Mouse (Mus musculus): ENCODE data around the gene Trim25.
"Not testable (repeated sequence)": the region's sequence is repeated elsewhere in the genome, so short reads cannot be mapped to it uniquely, and the experiment has no call there.

The Trim25 gene

DNA sequence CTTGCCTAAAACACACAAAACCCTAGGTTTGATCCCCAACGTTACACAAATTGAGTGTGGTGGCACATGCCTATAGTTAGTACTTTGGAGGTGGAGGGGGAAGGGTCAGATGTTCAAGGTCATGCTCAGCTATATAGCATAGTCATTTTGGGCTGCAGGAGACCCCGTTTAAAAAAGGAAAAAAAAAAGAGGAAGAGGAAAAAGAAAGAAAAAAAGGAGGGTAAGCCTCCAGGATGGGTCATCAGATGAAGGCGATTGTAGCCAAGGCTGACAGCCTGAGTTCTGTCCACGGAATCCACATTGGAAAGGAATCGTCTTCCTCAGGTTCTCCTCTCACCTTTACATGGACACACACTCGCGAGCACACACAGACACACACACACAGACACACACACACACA is 4.7 kb upstream of the Trim25 start:
- DNase-seq (ENCODE audit: low spot score): no peak

- DNase-seq (ENCODE audit: low spot score): no peak
Measured at GRCm38 (mm10) chr11:88995616-88996015, 3.6 kb upstream of the Trim25 start.

DNA sequence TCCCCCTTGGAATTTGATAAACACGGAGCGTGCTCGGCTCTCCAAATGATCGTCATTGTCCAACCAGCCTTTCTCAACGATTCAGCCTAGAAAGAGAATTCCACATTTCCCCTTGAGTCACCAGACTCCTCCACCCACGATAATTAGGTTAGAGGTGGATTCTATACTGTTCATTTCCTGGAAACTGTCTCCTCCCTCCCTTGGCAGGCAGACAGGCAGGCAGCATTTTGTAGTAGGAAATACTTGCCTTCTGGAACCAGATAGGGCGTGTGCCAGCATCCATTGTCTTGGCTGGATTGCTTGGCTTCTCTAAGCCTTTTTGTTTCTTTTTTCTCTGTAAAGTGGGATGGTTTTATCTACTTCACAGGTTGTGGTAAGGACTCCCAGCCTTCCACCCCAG is 2.7 kb upstream of the Trim25 start:
- no peak for DNase-seq (ENCODE audit: low spot score)

DNA sequence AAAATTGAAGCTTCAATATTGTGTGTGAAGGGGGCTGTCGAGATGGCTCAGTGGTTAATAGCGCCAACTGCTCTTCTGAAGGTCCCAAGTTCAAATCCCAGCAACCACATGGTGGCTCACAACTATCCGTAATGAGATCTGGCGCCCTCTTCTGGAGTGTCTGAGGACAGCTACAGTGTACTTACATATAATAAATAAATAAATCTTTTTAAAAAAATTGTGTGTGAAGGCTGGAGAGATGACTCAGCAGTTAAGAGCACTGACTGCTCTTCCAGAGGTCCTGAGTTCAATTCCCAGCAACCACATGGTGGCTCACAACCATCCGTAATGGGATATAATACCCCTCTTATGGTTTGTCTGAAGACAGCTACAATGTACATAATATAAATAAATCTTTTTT is 1.8 kb upstream of the Trim25 start:
- not testable (repeated sequence) for DNase-seq (ENCODE audit: low spot score)

DNA sequence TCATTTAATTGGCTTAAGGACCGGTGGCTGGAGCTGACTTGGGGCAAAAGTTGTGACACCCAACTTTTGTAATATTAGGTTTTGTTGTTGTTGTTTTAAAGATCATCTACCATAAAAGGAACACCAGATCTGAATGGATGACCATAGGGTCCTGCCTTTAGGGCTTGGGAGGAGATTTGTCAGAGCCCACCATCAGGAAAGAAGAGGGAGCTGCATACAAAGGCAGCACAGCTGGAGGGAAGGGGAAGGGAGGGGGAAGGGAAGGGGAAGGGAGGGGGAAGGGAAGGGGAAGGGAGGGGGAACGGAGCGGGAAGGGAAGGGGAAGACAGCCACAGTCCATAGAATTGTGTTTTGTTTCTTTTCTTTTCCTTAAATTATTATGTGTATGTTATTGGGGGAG is 770 bp upstream of the Trim25 start:
- no peak for DNase-seq (ENCODE audit: low spot score)

- DNase-seq (ENCODE audit: low spot score): no peak
Measured at GRCm38 (mm10) chr11:88999723-89000526, 749 bp downstream of the Trim25 start.

DNA sequence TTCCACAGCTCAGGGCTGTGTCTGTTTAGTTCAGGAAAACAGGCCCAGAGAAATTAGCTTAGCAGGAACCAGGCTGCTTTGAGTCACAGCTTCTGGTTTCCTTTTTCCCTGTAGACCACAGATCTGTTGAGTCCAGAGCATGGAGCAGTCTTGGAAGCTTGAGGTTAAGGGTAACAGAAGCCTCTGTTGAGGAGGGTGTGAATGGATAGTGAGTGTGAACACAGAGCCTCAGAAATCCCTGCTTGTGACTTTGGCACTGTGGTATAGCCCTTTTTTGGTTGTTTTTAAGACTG is 1.3 kb downstream of the Trim25 start:
- no peak for DNase-seq (ENCODE audit: low spot score)

- DNase-seq (ENCODE audit: low spot score): no peak
Measured at GRCm38 (mm10) chr11:89001569-89001968, 2.4 kb downstream of the Trim25 start.

- no peak for DNase-seq (ENCODE audit: low spot score)
Measured at GRCm38 (mm10) chr11:89002068-89002467, 2.9 kb downstream of the Trim25 start.

DNA sequence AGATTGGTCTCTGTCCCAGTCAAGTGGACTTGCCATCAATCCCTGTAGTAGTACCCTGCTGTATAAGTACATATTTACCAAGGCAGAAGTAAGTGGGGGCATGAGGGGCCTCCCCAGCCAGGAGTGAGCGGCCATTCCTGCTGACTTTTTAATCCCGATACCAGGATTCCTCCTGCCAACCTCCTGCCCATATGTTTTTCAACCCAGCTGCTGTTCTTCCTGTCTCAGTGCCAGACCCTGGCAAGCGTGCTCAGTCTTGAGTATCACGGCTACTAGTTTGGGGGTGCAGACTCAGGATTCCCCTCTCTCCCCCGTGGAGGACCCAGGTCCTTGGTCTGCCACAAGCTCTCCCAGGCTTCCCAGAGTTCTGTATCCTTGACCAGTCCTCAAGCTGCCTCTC is 3.4 kb downstream of the Trim25 start:
- DNase-seq (ENCODE audit: low spot score): no peak

- DNase-seq (ENCODE audit: low spot score): no peak
Measured at GRCm38 (mm10) chr11:89003078-89003477, 3.9 kb downstream of the Trim25 start.

DNA sequence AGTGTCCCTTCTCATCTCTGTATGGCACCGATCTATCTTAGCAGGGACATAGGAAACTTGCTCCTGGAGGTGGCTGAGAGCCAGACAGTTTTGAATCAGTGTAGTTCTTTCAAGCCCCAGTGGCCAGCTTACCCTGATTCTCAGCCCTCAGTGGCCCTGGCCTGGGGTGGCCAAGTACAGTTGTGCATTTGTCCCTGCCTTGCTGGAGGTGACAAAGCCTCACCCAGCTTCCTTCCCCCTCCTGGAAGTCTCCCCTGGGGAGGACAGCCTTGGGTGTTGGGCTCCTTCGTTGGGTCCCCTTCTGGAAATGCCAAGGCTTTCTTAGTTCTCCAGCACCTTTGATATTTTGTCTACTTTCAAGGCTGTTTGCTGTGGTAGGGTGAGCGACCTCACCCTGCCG is 4.5 kb downstream of the Trim25 start:
- DNase-seq (ENCODE audit: low spot score): no peak

- no peak for DNase-seq (ENCODE audit: low spot score)
Measured at GRCm38 (mm10) chr11:89005473-89005872, 6.3 kb downstream of the Trim25 start.

DNA sequence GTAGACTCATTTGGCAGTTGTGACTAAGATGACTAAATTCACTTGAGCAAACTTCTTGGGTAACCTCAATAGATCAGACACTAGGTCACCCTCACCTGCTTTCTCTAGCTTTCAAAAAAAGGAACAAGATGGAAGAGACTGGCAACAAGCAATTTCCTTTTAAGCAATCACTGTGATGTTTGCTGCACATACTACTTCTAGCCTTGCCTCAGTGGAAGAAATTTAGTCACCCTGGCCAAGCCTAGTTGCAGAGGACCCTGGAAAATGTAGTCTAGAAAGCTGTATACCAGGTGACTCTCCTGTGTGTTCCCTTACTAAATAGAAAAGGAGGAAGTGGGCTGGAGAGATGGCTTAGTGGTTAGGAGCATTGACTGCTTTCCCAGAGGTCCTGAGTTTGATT is 7.2 kb downstream of the Trim25 start:
- DNase-seq (ENCODE audit: low spot score): no peak

GRCm38 (mm10) chr11:89007582-89007981 is 8.4 kb downstream of the Trim25 start:
- DNase-seq (ENCODE audit: low spot score): no peak

- DNase-seq (ENCODE audit: low spot score): no peak
Measured at GRCm38 (mm10) chr11:89009066-89009465, 9.9 kb downstream of the Trim25 start.

- DNase-seq (ENCODE audit: low spot score): no peak
Measured at GRCm38 (mm10) chr11:89009496-89009895, 10.3 kb downstream of the Trim25 start.

GRCm38 (mm10) chr11:89012241-89012640 is 13.1 kb downstream of the Trim25 start:
- no peak for DNase-seq (ENCODE audit: low spot score)

GRCm38 (mm10) chr11:89017514-89018182 is 18.5 kb downstream of the Trim25 start:
- no peak for DNase-seq (ENCODE audit: low spot score)

GRCm38 (mm10) chr11:89020681-89021305 is 21.6 kb downstream of the Trim25 start:
- DNase-seq (ENCODE audit: low spot score): no peak

DNA sequence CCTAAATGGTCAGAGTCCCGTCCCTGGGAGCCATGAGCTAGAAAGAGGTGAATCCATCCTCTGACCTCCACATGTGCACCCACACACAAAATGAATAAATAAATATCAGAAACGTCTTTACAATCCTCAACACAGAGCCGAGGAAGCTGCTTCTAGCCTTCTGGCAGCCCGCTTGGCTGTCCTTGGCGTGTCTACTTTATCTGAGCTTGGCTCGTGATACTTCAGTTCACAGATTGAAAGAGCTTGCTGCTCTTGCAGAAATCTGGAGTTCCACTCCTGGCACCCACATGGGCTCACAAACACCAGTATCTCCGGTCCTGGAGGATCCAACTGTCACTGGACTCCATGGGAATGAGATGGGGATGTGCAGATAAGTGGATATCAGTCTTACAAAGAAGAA is 22.5 kb downstream of the Trim25 start:
- no peak for DNase-seq (ENCODE audit: low spot score)

DNA sequence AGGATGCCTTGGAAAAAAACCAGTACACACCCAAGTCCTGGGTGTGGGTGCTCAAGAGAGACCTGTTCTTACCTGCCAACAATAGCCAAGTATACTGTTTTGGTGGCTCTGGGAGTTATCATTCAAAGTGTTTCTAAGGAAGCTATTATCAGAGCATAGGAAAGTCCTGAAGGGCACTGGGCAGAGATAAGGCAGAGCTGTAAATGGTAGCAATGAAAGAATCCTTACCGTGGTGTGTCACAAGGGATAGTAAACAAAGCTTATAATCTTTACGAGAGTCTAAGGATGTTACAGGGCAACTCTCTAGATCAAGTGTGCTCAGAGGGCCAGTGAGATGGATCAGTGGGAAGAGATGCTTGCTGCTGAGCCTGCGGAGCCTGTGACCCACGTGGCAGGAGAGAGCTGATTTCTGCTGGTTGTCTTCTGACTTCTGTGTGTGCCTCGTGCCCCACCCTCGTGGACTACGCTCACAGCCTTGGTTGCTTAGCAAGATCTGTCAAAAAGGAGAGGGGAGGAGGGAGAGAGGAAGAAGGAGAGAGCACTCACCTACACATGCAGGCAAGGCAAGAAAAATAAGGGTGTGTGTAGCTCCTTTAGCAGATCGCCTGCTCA is 23.1 kb downstream of the Trim25 start:
- DNase-seq (ENCODE audit: low spot score): no peak

DNA sequence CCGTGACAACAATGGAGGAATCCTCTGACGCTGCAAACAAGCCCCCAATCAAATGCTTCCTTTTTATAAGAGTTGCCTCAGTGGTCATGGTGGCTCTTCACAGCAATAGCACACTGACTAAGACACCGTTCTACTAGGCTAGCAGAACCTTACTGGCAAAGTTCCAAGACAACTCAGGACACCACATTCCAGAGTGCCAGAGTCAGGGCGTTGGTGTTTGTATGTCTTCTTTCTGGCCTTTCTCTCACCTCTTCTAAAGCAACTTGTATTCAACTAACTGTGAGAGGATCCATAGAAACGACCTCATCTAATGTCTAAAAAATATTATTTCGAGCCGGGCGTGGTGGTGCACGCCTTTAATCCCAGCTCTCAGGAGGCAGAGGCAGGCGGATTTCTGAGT is 24.3 kb downstream of the Trim25 start:
- no peak for DNase-seq (ENCODE audit: low spot score)

Measured in layer of hippocampus, adult 9-10 months (tissue).